Mouse (Mus musculus): ENCODE data around the gene Fxyd3. TPM values are rescaled to one million over a fixed set of nuclear protein-coding genes. Genes with fewer than 3 reads are reported as not detected.
A peak's percentile ranks its signal among the peaks of the same experiment; 100 is the strongest.

Gene Fxyd3
- polyA plus RNA-seq, 1 experiment from 2014 or later: 6.3 TPM

DNA sequence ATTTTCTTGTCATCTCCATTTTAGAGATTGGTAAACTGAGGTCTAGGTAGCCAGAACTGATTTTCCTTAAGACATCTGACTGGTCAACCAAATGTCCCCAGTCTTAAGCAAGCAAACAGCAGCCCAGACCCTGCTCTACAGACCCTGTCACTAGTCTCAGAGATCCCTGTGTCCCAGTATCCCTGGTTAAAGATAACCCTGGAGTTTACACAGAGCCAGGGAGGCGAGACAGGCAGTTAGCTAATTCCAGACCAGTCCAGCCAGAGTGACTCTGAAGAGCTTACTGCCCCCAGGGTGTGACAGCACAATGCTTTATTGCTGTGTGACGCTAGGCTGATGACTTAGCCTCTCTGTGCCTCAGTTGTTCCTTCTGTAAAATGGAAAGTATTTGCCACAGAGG is 19.4 kb downstream of the Fxyd3 start, which contains the start of gene Fxyd1:
Gene Fxyd1 (minus strand): TSS at position 129 of the 400 bp plus-strand sequence.
- Histone ChIP-seq H3K27me3 (ENCODE audit: control insufficient read depth, insufficient read depth, low read length) (peaks cover 25% of the 10 kb centered on the region), H3K4me3 (ENCODE audit: low read depth, low read length) (no peak within 1 kb of the TSS), H3K27ac (ENCODE audit: low read depth, low read length) (no peak within 1 kb of the TSS), H3K36me3 (ENCODE audit: control insufficient read depth, insufficient read depth, low read length) (no peaks in the 10 kb centered on the region), H3K4me2 (replicated peaks; ENCODE audit: low read depth, low read length) (no peak within 1 kb of the TSS), H3K9ac (ENCODE audit: low read depth, low read length) (no peak within 1 kb of the TSS), H3K4me1 (replicated peaks; ENCODE audit: control insufficient read depth, insufficient read depth, low read length) (peaks cover under 1% of the 10 kb centered on the region; the same call in 1 of the 2 replicates), H3K9me3 (ENCODE audit: control insufficient read depth, low read length) (no peaks in the 10 kb centered on the region)
- DNase-seq (ENCODE audit: low spot score) (no peak), ATAC-seq (ENCODE audit: low FRiP score) (no peak)
- WGBS: 79% methylated on average over 2 of the region's 2 CpGs

DNA sequence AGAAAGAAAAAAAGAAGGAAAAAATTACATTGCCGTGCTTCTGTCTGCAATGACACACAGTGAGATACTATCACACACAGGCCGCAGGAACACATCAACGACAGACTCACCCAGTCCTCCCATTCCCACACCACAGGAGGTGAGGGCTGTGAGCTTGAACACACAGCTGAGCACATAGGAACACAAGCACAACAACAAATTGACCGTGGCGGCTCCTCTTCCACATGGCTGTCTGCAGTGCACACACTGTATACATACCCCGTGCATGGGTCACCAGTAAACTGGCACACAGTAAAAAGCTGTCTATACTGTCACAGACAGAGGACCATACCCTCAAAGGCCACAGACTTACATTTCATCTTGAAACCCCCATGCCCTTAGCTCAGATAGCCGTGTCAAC is 20.1 kb downstream of the Fxyd3 start:
- ATAC-seq (ENCODE audit: low FRiP score) (no peak), DNase-seq (ENCODE audit: low spot score) (no peak)
- peaks cover 3% of the 10 kb centered on the region for H3K4me1 ChIP-seq (replicated peaks; ENCODE audit: control insufficient read depth, insufficient read depth, low read length)
- H3K27me3 ChIP-seq (ENCODE audit: control insufficient read depth, insufficient read depth, low read length): peaks cover 32% of the 10 kb centered on the region
- H3K4me2 ChIP-seq (replicated peaks; ENCODE audit: low read depth, low read length): no peak overlapping the region
- H3K4me3 ChIP-seq (ENCODE audit: low read depth, low read length): no peak overlapping the region
- no peak overlapping the region for H3K9ac ChIP-seq (ENCODE audit: low read depth, low read length)
- WGBS: 70% methylated on average over 7 of the region's 7 CpGs
- no peaks in the 10 kb centered on the region for H3K9me3 ChIP-seq (ENCODE audit: control insufficient read depth, low read length)
- no peak overlapping the region for H3K27ac ChIP-seq (ENCODE audit: low read depth, low read length)
- H3K36me3 ChIP-seq (ENCODE audit: control insufficient read depth, insufficient read depth, low read length): no peaks in the 10 kb centered on the region

DNA sequence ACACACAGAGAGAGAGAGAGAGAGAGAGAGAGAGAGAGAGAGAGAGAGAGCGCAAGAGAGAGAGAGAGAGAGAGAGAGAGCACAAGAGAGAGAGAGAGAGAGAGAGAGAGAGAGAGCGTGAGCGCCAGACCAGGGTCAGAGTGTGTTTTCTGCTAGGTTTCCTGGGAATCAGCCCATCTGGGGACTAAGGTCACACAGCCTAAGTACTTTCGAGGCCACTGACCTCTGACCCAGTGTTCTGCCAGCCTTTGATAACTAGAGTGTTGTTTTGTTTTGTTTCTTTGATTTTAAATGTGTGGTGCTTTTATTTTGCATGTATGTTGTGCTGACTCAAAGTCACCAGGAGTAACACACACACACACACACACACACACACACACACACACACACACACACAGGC is 20.6 kb downstream of the Fxyd3 start:
- Histone ChIP-seq H3K4me3 (ENCODE audit: low read depth, low read length) (no peak overlapping the region), H3K4me1 (replicated peaks; ENCODE audit: control insufficient read depth, insufficient read depth, low read length) (peaks cover 5% of the 10 kb centered on the region), H3K36me3 (ENCODE audit: control insufficient read depth, insufficient read depth, low read length) (no peaks in the 10 kb centered on the region), H3K27me3 (ENCODE audit: control insufficient read depth, insufficient read depth, low read length) (peaks cover 37% of the 10 kb centered on the region), H3K9ac (ENCODE audit: low read depth, low read length) (no peak overlapping the region), H3K27ac (ENCODE audit: low read depth, low read length) (no peak overlapping the region), H3K4me2 (replicated peaks; ENCODE audit: low read depth, low read length) (no peak overlapping the region), H3K9me3 (ENCODE audit: control insufficient read depth, low read length) (no peaks in the 10 kb centered on the region)
- ATAC-seq (ENCODE audit: low FRiP score) (no peak), DNase-seq (ENCODE audit: low spot score) (no peak)
- WGBS: 19% methylated on average over 3 of the region's 4 CpGs

GRCm38 (mm10) chr7:31055354-31055824 is 21.1 kb downstream of the Fxyd3 start:
- 4% methylated on average over 8 of the region's 10 CpGs for WGBS
- no peak overlapping the region for H3K27ac ChIP-seq (ENCODE audit: low read depth, low read length)
- no peak for ATAC-seq (ENCODE audit: low FRiP score)
- H3K4me2 ChIP-seq (replicated peaks; ENCODE audit: low read depth, low read length): no peak overlapping the region
- DNase-seq (ENCODE audit: low spot score): no peak
- no peaks in the 10 kb centered on the region for H3K36me3 ChIP-seq (ENCODE audit: control insufficient read depth, insufficient read depth, low read length)
- no peak overlapping the region for H3K4me3 ChIP-seq (ENCODE audit: low read depth, low read length)
- no peaks in the 10 kb centered on the region for H3K9me3 ChIP-seq (ENCODE audit: control insufficient read depth, low read length)
- H3K4me1 ChIP-seq (replicated peaks; ENCODE audit: control insufficient read depth, insufficient read depth, low read length): peaks cover 5% of the 10 kb centered on the region
- H3K9ac ChIP-seq (ENCODE audit: low read depth, low read length): no peak overlapping the region
- peaks cover 42% of the 10 kb centered on the region for H3K27me3 ChIP-seq (ENCODE audit: control insufficient read depth, insufficient read depth, low read length)

DNA sequence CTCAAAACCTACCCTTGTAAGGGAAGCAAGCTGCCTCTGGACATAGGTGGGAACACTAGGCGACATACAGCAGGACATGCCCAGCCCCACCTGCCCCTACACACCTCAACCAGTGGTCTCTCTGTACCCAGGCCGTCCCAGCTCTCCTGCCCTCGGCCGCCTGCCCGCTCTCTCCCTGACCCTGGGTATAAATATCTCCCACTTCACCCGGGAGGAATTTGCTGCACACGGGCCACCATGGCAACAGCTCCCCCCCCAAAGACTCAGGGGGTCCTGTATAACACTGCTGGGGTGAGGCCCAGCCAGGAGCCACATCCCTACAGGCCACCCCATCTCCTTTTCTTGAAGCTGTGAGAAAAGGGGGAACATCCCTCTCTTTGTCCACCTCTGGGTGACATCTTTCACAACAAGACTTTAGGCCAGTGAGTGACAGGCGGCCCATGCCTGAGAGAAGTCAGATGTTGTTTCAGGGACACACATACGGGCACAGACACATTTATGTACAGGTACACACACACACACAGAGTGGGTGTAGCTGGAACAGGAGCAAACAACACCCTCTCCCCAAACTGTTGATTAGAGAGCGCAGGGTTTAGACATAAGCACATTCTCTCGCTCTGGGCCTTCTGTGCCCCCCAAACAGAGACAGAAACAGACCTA is 21.7 kb downstream of the Fxyd3 start:
- no peak for DNase-seq (ENCODE audit: low spot score)
- Histone ChIP-seq H3K9me3 (ENCODE audit: control insufficient read depth, low read length) (no peaks in the 10 kb centered on the region), H3K4me3 (ENCODE audit: low read depth, low read length) (no peak overlapping the region), H3K4me1 (replicated peaks; ENCODE audit: control insufficient read depth, insufficient read depth, low read length) (peaks cover 6% of the 10 kb centered on the region), H3K9ac (ENCODE audit: low read depth, low read length) (no peak overlapping the region), H3K36me3 (ENCODE audit: control insufficient read depth, insufficient read depth, low read length) (no peaks in the 10 kb centered on the region), H3K27ac (ENCODE audit: low read depth, low read length) (no peak overlapping the region), H3K4me2 (replicated peaks; ENCODE audit: low read depth, low read length) (no peak overlapping the region), H3K27me3 (ENCODE audit: control insufficient read depth, insufficient read depth, low read length) (peaks cover 48% of the 10 kb centered on the region)
- WGBS: 45% methylated on average over 11 of the region's 11 CpGs
- ATAC-seq (ENCODE audit: low FRiP score): no peak

DNA sequence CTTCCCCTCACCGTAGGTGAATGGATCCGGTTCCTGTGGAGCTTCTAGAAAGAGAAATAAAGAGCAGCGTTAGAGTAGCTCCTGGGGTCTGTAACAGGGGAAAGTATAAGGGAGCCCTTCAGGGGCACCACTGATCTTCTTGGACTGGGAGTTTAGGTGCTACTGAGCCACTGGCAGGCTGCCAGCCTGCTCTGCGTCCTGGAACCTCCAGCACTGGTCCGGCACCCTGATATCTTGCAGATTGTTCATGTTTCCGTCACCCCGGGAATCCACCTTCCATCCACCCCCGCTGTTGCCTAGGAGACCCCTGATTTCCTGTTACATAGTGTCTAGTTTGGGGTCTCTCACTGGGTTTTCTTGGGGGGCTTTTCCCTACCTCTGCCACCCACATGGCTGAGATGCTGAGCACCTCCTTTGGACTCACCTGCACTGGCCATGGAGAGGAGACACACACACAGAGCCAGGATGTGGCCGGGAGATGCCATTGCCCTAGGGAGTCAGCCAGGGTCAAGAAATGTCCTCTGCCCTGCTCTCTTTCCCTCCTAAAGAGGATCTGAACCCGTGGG is 22.5 kb downstream of the Fxyd3 start:
- Histone ChIP-seq H3K36me3 (ENCODE audit: control insufficient read depth, insufficient read depth, low read length) (no peaks in the 10 kb centered on the region), H3K9ac (ENCODE audit: low read depth, low read length) (no peak overlapping the region), H3K4me1 (replicated peaks; ENCODE audit: control insufficient read depth, insufficient read depth, low read length) (peaks cover 7% of the 10 kb centered on the region), H3K9me3 (ENCODE audit: control insufficient read depth, low read length) (no peaks in the 10 kb centered on the region), H3K27ac (ENCODE audit: low read depth, low read length) (no peak overlapping the region), H3K27me3 (ENCODE audit: control insufficient read depth, insufficient read depth, low read length) (peaks cover 53% of the 10 kb centered on the region), H3K4me3 (ENCODE audit: low read depth, low read length) (no peak overlapping the region), H3K4me2 (replicated peaks; ENCODE audit: low read depth, low read length) (no peak overlapping the region)
- DNase-seq (ENCODE audit: low spot score): no peak
- 31% methylated on average over 10 of the region's 10 CpGs for WGBS
- ATAC-seq (ENCODE audit: low FRiP score): no peak

DNA sequence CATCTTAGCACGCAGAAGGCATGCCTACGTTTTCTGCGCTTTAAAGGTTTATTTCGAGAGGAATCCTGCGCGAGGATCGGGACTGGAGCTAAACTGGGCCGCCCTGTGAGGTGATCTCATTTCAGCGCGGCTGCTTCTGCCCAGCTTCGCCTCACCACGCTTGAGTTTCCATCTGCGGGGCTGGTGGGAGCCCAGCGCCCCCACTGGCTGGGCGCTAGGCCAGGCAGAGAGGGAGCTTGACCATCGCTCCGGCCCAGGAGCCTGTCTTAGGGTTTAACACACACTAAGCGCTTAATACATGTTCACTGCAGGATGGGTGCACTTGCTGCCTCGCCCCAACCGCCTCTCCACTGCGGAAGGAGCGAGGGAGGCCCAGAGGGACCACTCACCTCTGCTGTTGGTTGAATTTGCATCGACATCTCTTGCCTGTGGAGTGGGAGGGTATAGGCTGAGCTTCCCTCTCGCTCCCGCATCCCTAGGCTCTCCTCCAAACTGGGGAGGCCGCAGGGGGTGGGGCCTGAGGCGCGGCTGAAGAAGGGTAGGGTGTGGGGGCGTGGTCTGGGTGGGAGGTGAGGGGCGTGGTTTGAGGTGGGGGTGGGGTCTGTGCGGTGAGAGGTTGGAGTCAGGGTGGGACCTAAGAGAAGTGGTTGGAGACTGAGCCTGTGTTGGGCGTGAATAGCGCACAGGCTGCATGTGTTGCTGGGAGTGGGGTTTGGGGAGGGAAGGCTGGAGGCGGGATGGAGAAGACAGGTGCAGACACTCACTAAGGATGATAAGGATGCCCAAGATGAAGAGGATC is 23.7 kb downstream of the Fxyd3 start:
- H3K4me2 ChIP-seq (replicated peaks; ENCODE audit: low read depth, low read length): peak overlapping the region; percentile 26
- no peak overlapping the region for H3K27ac ChIP-seq (ENCODE audit: low read depth, low read length)
- peak; percentile 26 for ATAC-seq (ENCODE audit: low FRiP score)
- no peaks in the 10 kb centered on the region for H3K9me3 ChIP-seq (ENCODE audit: control insufficient read depth, low read length)
- WGBS: 2% methylated on average over 28 of the region's 34 CpGs
- H3K36me3 ChIP-seq (ENCODE audit: control insufficient read depth, insufficient read depth, low read length): no peaks in the 10 kb centered on the region
- H3K4me3 ChIP-seq (ENCODE audit: low read depth, low read length): peak overlapping the region; percentile 14
- peak; percentile 56 for DNase-seq (ENCODE audit: low spot score)
- H3K4me1 ChIP-seq (replicated peaks; ENCODE audit: control insufficient read depth, insufficient read depth, low read length): peaks cover 7% of the 10 kb centered on the region
- H3K9ac ChIP-seq (ENCODE audit: low read depth, low read length): 0 out of 2 replicates have a peak overlapping the region, but pooled peaks have one; percentile 31
- peaks cover 53% of the 10 kb centered on the region for H3K27me3 ChIP-seq (ENCODE audit: control insufficient read depth, insufficient read depth, low read length)

GRCm38 (mm10) chr7:31052251-31052635 is 24.3 kb downstream of the Fxyd3 start:
- peak; percentile 26 for DNase-seq (ENCODE audit: low spot score)
- no peak overlapping the region for H3K27ac ChIP-seq (ENCODE audit: low read depth, low read length)
- no peaks in the 10 kb centered on the region for H3K36me3 ChIP-seq (ENCODE audit: control insufficient read depth, insufficient read depth, low read length)
- 2% methylated on average over 22 of the region's 22 CpGs for WGBS
- H3K4me1 ChIP-seq (replicated peaks; ENCODE audit: control insufficient read depth, insufficient read depth, low read length): peaks cover 7% of the 10 kb centered on the region
- peak overlapping the region; percentile 31; the same call in 1 of the 2 replicates for H3K9ac ChIP-seq (ENCODE audit: low read depth, low read length)
- H3K27me3 ChIP-seq (ENCODE audit: control insufficient read depth, insufficient read depth, low read length): peaks cover 53% of the 10 kb centered on the region
- no peaks in the 10 kb centered on the region for H3K9me3 ChIP-seq (ENCODE audit: control insufficient read depth, low read length)
- H3K4me3 ChIP-seq (ENCODE audit: low read depth, low read length): peak overlapping the region; percentile 14
- peak overlapping the region; percentile 26 for H3K4me2 ChIP-seq (replicated peaks; ENCODE audit: low read depth, low read length)
- ATAC-seq (ENCODE audit: low FRiP score): no peak

All from hindbrain, embryonic 11.5 days (tissue).